Mouse (Mus musculus) stomach, embryonic 14.5 days (tissue): ENCODE measurements at regions not wholly inside any gene's neighbourhood (a gene's known extent, or its start where the extent isn't known, plus 50 kb on each side); places are given as distances from the start of the nearest gene placed in this dataset.

Source experiments
- ATAC-seq: fragments of 200-750 bp; cut with Nextera tagmentation; 2 replicates; pipeline ENCODE4 v1.8.0; 2017; ENCODE audit warnings: low read depth, moderate TSS enrichment; ENCODE audit not compliant: insufficient number of reproducible peaks, insufficient read depth, low FRiP score
- H3K27ac ChIP-seq: fragments of 300-500 bp; sonication (generic); 2 replicates; pipeline ENCODE4 v1.5.1; 2014; ENCODE audit warnings: mild to moderate bottlenecking, low read length, moderate library complexity, mixed read lengths
- H3K27me3 ChIP-seq: fragments of 300-500 bp; sonication (generic); 2 replicates; pipeline ENCODE4 v1.6.1; 2014; ENCODE audit warnings: low read length, control low read depth, mixed read lengths; ENCODE audit not compliant: control insufficient read depth, insufficient read depth
- H3K36me3 ChIP-seq: fragments of 300-500 bp; sonication (generic); 2 replicates; pipeline ENCODE4 v1.6.1; 2014; ENCODE audit warnings: mild to moderate bottlenecking, control low read depth, low read length, moderate library complexity, mixed read lengths; ENCODE audit not compliant: control insufficient read depth, insufficient read depth
- H3K4me1 ChIP-seq: fragments of 300-500 bp; sonication (generic); 2 replicates; pipeline ENCODE4 v1.6.1; 2014; ENCODE audit warnings: low read length, control low read depth, mixed read lengths; ENCODE audit not compliant: control insufficient read depth, insufficient read depth
- H3K4me2 ChIP-seq: fragments of 300-500 bp; sonication (generic); replicated peaks from 2 replicates; pipeline ENCODE4 v1.6.1; 2014; ENCODE audit warnings: low read depth, low read length, control low read depth
- H3K4me3 ChIP-seq: fragments of 300-500 bp; sonication (generic); 2 replicates; pipeline ENCODE4 v1.5.1; 2014; ENCODE audit warnings: low read depth, low read length, control low read depth
- H3K9ac ChIP-seq: fragments of 300-500 bp; sonication (generic); replicated peaks from 2 replicates; pipeline ENCODE4 v1.6.1; 2014; ENCODE audit warnings: low read depth, mild to moderate bottlenecking, control low read depth, low read length, moderate library complexity, mixed read lengths
- H3K9me3 ChIP-seq: fragments of 300-500 bp; sonication (generic); 2 replicates; pipeline ENCODE4 v1.6.1; 2016; ENCODE audit warnings: low read depth, low read length, control low read depth; ENCODE audit not compliant: control insufficient read depth
- WGBS: fragments of 180-500 bp; shearing (Covaris S2); extraction: QIAGEN DNeasy Blood & Tissue Kit; methylation state at CpG from one replicate; pipeline ENCODE4 v1.1.7; 2014; 5-methylcytosine and 5-hydroxymethylcytosine counted together

DNA sequence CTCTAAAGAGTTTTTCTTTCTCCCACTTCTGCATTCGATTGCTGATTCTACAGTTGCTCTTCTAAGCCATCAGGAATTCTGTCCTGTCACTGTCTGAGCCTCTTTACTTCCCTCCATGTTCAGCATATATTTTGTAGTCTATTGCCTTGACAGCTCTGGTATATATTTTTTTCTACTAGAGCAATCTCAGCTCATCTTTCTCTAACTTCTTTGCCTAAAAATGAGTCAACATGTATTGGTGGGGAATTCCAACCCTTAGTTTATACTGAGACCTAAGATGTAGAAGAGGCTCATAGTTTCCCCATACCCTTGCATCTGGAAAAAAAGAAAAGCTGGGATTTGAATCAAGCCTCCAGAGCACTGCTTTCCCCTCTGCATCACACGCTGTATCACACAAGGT lies 114.7 kb downstream of the Kctd12 start:
- Histone ChIP-seq H3K4me2 (no peak overlapping the region), H3K36me3 (no peaks in the 10 kb centered on the region), H3K27ac (no peak overlapping the region), H3K27me3 (no peaks in the 10 kb centered on the region), H3K4me1 (no peaks in the 10 kb centered on the region), H3K9ac (no peak overlapping the region), H3K9me3 (no peaks in the 10 kb centered on the region), H3K4me3 (no peak overlapping the region)
- 78% methylated on average over 2 of the region's 2 CpGs for WGBS
- ATAC-seq, result no peak

DNA sequence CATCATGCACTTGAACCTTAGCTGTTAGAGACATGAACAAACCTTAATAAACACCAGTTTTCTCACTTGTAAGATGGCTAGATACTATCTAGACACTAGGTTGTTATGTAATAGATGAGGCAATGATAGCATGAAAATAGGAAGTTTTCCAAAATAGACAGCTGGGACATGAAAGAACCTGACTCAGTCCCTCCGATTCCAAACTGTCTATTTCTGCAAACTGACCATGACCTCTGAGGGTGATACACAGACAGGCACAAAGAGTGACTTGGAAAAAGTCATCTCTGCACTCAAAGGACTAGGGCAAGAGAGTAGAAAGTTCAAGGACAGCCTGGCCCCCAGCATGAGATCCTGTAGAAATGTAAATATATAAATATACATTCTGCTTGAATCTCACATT lies 115.9 kb downstream of the Kctd12 start:
- no peak overlapping the region for H3K9ac ChIP-seq
- no peaks in the 10 kb centered on the region for H3K36me3 ChIP-seq
- H3K27me3 ChIP-seq, result no peaks in the 10 kb centered on the region
- H3K4me2 ChIP-seq, result no peak overlapping the region
- no peak for ATAC-seq
- H3K9me3 ChIP-seq, result no peaks in the 10 kb centered on the region
- H3K4me3 ChIP-seq, result no peak overlapping the region
- WGBS, result 73% methylated on average over 1 of the region's 1 CpGs
- no peaks in the 10 kb centered on the region for H3K4me1 ChIP-seq
- no peak overlapping the region for H3K27ac ChIP-seq

DNA sequence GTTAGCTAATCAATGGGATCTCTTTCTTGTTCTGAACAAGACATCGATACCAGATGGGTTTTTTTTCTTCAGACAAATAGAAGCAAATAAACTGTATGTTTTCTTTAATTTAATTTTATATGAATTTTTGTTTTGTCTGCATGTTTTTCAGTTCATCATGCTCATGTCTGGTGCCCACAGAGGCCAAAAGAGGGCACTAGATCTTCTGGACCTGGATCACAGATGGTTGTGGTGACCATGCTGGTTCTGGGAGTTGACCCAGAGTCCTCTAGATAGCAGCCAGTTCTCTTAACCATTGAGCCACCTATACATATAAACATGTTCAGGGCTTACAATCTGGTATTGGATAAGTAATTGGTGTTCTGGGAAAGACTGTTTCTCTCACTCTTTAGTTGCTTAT lies 120.7 kb downstream of the Kctd12 start:
- no peak overlapping the region for H3K4me3 ChIP-seq
- no peak overlapping the region for H3K4me2 ChIP-seq
- H3K9ac ChIP-seq, result no peak overlapping the region
- H3K36me3 ChIP-seq, result no peaks in the 10 kb centered on the region
- 91% methylated on average over 1 of the region's 1 CpGs for WGBS
- H3K4me1 ChIP-seq, result no peaks in the 10 kb centered on the region
- no peak for ATAC-seq
- no peak overlapping the region for H3K27ac ChIP-seq
- no peaks in the 10 kb centered on the region for H3K9me3 ChIP-seq
- H3K27me3 ChIP-seq, result no peaks in the 10 kb centered on the region

DNA sequence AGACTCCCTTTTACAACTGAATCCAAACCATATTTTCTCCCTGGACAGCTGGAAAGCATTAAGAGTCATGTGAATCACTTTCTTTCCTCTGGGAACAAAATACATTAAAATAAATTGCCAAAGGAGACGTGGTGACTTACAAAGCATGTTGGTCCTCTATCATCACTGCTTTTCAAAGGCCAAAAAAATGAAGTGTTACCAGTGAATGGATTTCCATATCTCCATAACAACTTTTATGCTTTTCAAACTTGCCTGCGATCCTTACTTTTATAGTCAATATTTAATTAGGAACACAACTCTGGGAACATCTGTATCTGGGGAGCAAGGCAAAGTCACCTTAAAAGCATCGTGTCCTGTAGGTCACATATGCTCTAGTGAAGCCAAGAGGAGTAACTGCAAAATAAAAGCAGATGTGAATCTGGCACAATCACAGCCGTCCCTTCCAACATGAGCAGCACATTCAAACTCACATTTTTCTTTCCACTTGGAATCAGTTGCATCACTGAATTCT lies 123.0 kb downstream of the Kctd12 start:
- no peak overlapping the region; the same call in 1 of the 2 replicates for H3K27ac ChIP-seq
- no peak overlapping the region for H3K9ac ChIP-seq
- no peaks in the 10 kb centered on the region for H3K27me3 ChIP-seq
- H3K4me2 ChIP-seq, result no peak overlapping the region
- WGBS, result 53% methylated on average over 4 of the region's 4 CpGs
- ATAC-seq, result no peak
- H3K4me3 ChIP-seq, result no peak overlapping the region
- H3K36me3 ChIP-seq, result no peaks in the 10 kb centered on the region
- no peaks in the 10 kb centered on the region for H3K9me3 ChIP-seq
- H3K4me1 ChIP-seq, result no peaks in the 10 kb centered on the region

DNA sequence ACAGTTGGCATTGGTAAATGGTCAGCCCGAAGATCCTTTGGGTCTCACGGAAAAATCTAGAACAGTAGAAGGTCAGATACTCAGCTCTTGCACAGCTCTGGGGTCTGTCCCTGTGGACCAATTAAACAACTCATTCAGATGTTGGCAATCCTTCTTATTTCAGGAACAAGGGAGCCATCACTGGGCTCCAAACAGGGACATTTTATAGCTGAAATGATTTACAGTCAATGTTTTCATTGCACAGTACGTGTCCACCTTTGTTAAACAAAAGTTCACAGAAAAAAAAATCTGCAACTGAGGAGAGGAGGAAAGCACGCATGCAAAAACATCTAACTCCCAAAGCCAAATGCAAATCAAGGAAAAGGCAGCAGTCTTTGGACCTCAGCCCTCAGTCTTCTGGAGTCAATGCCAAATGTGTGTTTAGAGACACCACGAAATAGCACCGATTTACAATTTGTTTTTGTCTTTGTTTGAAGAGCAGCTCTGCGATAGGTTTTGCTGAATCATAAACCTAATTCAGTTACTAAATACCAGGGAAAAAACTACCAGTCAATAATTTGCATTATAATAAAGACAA lies 127.1 kb downstream of the Kctd12 start:
- Histone ChIP-seq H3K9ac (no peak overlapping the region), H3K4me1 (no peaks in the 10 kb centered on the region), H3K4me3 (no peak overlapping the region), H3K36me3 (no peaks in the 10 kb centered on the region), H3K9me3 (no peaks in the 10 kb centered on the region), H3K4me2 (no peak overlapping the region), H3K27me3 (no peaks in the 10 kb centered on the region), H3K27ac (no peak overlapping the region)
- no peak for ATAC-seq
- WGBS, result 72% methylated on average over 7 of the region's 7 CpGs

DNA sequence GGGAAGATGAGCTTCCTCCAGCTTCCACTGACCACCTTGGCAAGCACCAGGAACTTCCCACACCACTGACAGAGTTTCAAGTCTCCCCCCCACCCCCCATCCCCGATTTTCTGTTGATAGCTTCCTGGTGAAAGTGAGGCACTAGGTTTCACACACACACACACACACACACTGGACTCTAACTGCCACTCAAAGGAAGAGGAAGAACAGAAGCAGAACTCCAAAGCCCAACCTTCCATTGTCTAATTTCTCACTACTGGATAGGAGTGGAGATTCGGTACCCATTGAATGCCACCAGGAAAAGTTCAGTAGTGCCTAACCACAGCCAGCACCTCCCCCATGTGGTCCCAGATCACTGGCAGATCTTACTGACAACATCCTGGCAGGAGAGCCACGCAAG lies 138.7 kb downstream of the Kctd12 start:
- no peak for ATAC-seq
- no peaks in the 10 kb centered on the region for H3K36me3 ChIP-seq
- H3K27ac ChIP-seq, result no peak overlapping the region
- no peaks in the 10 kb centered on the region for H3K9me3 ChIP-seq
- no peaks in the 10 kb centered on the region for H3K27me3 ChIP-seq
- H3K9ac ChIP-seq, result no peak overlapping the region
- WGBS, result 82% methylated on average over 3 of the region's 3 CpGs
- no peaks in the 10 kb centered on the region for H3K4me1 ChIP-seq
- H3K4me3 ChIP-seq, result no peak overlapping the region
- no peak overlapping the region for H3K4me2 ChIP-seq

DNA sequence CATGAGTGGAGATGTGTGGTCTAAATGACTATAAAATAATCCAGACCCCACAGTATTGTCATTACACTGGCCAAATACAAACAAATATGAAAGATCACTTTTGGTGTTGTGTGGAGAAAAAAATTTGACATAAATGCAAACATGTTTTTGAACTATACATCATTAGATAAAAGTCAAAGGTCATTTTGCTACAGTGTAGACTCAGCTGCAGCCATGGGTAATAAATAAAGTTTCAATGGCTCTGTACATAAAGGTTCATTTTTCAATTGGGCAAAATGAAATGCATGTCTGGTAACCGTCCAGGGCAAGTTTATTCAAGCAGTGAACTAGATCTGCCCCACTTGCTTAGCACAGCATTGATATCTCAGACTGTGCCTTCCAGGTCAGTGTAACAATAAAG lies 144.8 kb downstream of the Kctd12 start:
- ATAC-seq, result no peak
- Histone ChIP-seq H3K9ac (no peak overlapping the region), H3K36me3 (no peaks in the 10 kb centered on the region), H3K4me3 (no peak overlapping the region), H3K4me2 (no peak overlapping the region), H3K4me1 (no peaks in the 10 kb centered on the region), H3K27ac (no peak overlapping the region), H3K27me3 (no peaks in the 10 kb centered on the region), H3K9me3 (no peaks in the 10 kb centered on the region)
- 38% methylated on average over 1 of the region's 1 CpGs for WGBS

DNA sequence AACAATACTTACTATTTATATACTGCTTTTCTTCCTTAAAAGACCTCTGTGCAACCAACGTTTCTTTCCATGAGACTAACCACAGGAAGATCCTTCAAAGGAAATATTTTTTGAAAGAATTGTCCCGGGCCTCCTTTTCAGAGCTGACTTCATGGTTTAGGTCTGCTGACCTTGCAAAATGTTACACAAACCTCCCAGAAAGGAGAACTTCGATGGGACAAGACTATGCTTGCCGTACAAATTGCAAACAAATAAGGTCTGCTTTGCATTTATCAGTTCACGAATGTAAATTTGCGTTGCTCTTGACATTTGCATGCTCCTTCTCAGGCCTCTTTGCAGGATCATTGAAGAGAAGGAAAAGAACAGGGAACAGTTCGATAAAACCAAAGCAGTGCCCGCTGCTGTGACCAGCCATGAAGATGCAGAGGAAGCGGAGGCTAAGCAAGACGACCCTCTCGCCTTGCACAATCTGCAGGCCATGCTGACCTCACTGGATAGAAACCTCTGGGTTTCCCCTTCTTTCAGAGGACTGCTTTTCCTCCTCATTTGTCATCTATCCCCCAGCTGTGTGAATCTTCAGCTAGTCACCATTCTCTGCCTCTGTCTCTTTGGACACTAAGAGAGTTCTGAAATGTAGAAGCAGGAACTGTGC lies 147.2 kb downstream of the Kctd12 start:
- Histone ChIP-seq H3K4me3 (no peak overlapping the region), H3K27me3 (no peaks in the 10 kb centered on the region), H3K4me1 (no peaks in the 10 kb centered on the region), H3K9me3 (no peaks in the 10 kb centered on the region), H3K9ac (no peak overlapping the region), H3K36me3 (no peaks in the 10 kb centered on the region), H3K27ac (no peak overlapping the region), H3K4me2 (no peak overlapping the region)
- ATAC-seq, result no peak
- WGBS, result 78% methylated on average over 11 of the region's 11 CpGs

DNA sequence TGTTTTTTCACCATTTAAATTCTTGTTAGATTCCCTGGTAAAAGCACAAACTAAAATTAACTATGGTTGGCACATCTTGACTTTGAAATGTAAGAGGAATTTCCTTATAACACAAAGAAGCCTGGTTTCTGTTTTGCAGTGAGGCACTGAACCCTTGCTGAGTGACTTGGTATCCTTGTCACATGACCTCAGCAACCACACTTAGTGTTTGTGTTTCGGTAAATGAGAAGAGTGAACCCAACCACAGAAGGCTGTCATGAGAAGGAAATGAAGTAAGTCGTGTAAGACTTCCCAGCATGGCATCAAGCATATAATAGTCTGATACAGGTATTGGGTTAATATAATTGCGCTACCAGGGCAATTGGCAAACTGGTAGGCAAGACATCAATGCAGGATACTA lies 154.0 kb downstream of the Kctd12 start:
- H3K27ac ChIP-seq, result no peak overlapping the region
- H3K9me3 ChIP-seq, result no peaks in the 10 kb centered on the region
- no peaks in the 10 kb centered on the region for H3K36me3 ChIP-seq
- no peak overlapping the region for H3K9ac ChIP-seq
- H3K4me3 ChIP-seq, result no peak overlapping the region
- 82% methylated on average over 3 of the region's 3 CpGs for WGBS
- no peaks in the 10 kb centered on the region for H3K4me1 ChIP-seq
- H3K27me3 ChIP-seq, result no peaks in the 10 kb centered on the region
- H3K4me2 ChIP-seq, result no peak overlapping the region
- no peak for ATAC-seq
